Mouse (Mus musculus) liver, embryonic 11.5 days (tissue): ENCODE data around the gene S100a10. TPM values are rescaled to one million over a fixed set of nuclear protein-coding genes. Genes with fewer than 3 reads are reported as not detected.

Source experiments
- ATAC-seq: fragments of 200-750 bp; cut with Nextera tagmentation; replicated peaks from 2 replicates; pipeline ENCODE4 v1.8.0; 2017; ENCODE audit warnings: moderate number of reproducible peaks, mild to moderate bottlenecking, moderate TSS enrichment, moderate library complexity; ENCODE audit not compliant: low FRiP score
- DNase-seq: peaks from one replicate; pipeline ENCODE4 v3.0.0-alpha.2; 2017; ENCODE audit warnings: low spot score
- H3K27ac ChIP-seq: fragments of 300-500 bp; sonication (generic); 2 replicates; pipeline ENCODE4 v1.5.1; 2014; ENCODE audit warnings: mild to moderate bottlenecking, low read depth, low read length, control low read depth
- H3K27me3 ChIP-seq: fragments of 300-500 bp; sonication (generic); replicated peaks from 2 replicates; pipeline ENCODE4 v1.6.1; 2014; ENCODE audit warnings: low read length, mixed read lengths; ENCODE audit not compliant: control insufficient read depth, insufficient read depth
- H3K36me3 ChIP-seq: fragments of 300-500 bp; sonication (generic); 2 replicates; pipeline ENCODE4 v1.6.1; 2014; ENCODE audit warnings: mild to moderate bottlenecking, low read length, moderate library complexity, mixed read lengths; ENCODE audit not compliant: control insufficient read depth, insufficient read depth
- H3K4me1 ChIP-seq: fragments of 300-500 bp; sonication (generic); replicated peaks from 2 replicates; pipeline ENCODE4 v1.6.1; 2014; ENCODE audit warnings: low read length, mixed read lengths; ENCODE audit not compliant: control insufficient read depth, insufficient read depth
- H3K4me2 ChIP-seq: fragments of 300-500 bp; sonication (generic); 2 replicates; pipeline ENCODE4 v1.6.1; 2014; ENCODE audit warnings: mild to moderate bottlenecking, control low read depth, moderate library complexity
- H3K4me3 ChIP-seq: fragments of 300-500 bp; sonication (generic); 2 replicates; pipeline ENCODE4 v1.5.1; 2014; ENCODE audit warnings: low read depth, low read length, control low read depth
- H3K9ac ChIP-seq: fragments of 300-500 bp; sonication (generic); 2 replicates; pipeline ENCODE4 v1.6.1; 2014; ENCODE audit warnings: low read depth, low read length, control low read depth
- H3K9me3 ChIP-seq: fragments of 300-500 bp; sonication (generic); 2 replicates; pipeline ENCODE4 v1.6.1; 2016; ENCODE audit warnings: low read length, inconsistent platforms, mixed read lengths; ENCODE audit not compliant: control insufficient read depth
- WGBS: fragments of 180-500 bp; shearing (Covaris S2); extraction: QIAGEN DNeasy Blood & Tissue Kit; methylation state at CpG from one replicate; pipeline ENCODE4 v1.1.7; 2014; 5-methylcytosine and 5-hydroxymethylcytosine counted together
- polyA plus RNA-seq: library from polyadenylated mRNA; unstranded; fragments of >200 nt; fragmentation: Nextera tagmentation; extraction: Ambion mirVana; gene quantifications from 2 replicates; pipeline ENCODE4 v1.2.1, GENCODE M21; 2014

S100a10 gene
- polyA plus RNA-seq, 1 experiment from 2014 or later: 144 TPM

DNA sequence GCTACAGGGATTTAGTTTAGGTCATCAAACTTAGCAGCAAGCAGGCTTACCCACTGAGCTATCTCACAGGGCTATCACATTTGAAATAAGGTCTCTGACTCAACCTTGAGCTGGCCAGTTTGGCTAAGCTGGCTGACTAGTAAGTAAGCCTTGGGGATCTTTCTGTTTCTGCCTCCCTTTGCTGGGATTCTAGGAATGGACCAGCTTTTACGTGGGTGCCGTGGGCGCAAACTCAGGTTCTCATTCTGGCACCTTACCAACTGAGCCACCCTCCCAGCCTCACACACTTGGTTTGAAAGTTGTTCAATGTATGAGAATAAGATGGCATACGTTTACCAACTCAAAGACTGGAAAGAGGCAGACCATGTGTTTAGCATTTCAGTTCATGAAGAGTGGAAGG is 8.3 kb downstream of the S100a10 start:
- ATAC-seq (no peak), DNase-seq (no peak)
- Histone ChIP-seq H3K9me3 (no peaks in the 10 kb centered on the region), H3K4me1 (no peaks in the 10 kb centered on the region), H3K9ac (no peak overlapping the region), H3K4me3 (no peak overlapping the region), H3K27ac (no peak overlapping the region), H3K36me3 (peaks cover 7% of the 10 kb centered on the region; the same call in 1 of the 2 replicates), H3K27me3 (no peaks in the 10 kb centered on the region), H3K4me2 (no peak overlapping the region)
- 95% methylated on average over 4 of the region's 4 CpGs for WGBS

DNA sequence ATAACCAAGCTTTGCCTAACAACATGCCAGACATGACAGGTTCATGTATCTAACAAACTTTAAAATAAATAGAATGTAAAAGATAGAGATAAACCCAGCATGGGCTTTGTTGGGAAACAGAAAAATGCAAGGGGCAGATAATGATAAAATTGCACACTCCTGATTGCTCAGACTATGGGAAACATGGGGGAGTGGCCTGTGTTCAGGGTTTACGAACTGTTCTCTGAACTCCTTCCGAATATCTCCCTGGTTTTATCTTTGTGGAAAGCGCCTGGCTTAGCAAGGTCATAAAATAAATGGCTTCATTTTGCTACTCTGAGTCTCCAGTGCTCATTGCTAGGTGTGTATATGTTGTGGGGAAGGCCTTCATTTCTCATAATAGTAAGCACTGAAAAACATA is 12.0 kb downstream of the S100a10 start:
- ATAC-seq: no peak
- Histone ChIP-seq H3K27ac (no peak overlapping the region), H3K36me3 (peaks cover 5% of the 10 kb centered on the region; the same call in 1 of the 2 replicates), H3K9ac (no peak overlapping the region), H3K4me3 (no peak overlapping the region), H3K4me1 (no peaks in the 10 kb centered on the region), H3K27me3 (no peaks in the 10 kb centered on the region), H3K9me3 (no peaks in the 10 kb centered on the region), H3K4me2 (no peak overlapping the region)
- 69% methylated on average over 3 of the region's 3 CpGs for WGBS
- DNase-seq: no peak

DNA sequence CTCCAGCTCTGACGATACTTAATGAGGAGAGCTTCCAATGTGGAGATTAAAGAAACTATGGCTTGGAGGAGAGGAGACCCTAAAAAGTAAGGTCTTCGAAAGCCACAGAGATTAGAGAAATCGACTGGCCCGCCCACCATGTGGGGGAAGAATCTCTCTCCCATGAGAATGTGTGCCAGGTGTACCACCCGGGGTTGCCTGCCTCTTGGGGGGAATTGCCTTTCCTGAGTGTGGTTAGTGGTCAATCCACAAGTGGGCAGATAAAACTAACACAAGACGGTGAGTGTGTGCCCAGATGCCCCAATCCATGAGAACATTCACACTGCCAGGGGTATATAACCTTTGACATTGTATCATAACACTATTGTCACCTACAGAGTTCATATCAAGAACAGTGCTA is 12.8 kb downstream of the S100a10 start:
- H3K4me3 ChIP-seq: no peak overlapping the region
- no peak overlapping the region for H3K4me2 ChIP-seq
- H3K9ac ChIP-seq: no peak overlapping the region
- H3K27me3 ChIP-seq: no peaks in the 10 kb centered on the region
- ATAC-seq (no peak), DNase-seq (no peak)
- no peaks in the 10 kb centered on the region for H3K4me1 ChIP-seq
- 79% methylated on average over 6 of the region's 6 CpGs for whole genome bisulfite sequencing
- no peaks in the 10 kb centered on the region for H3K36me3 ChIP-seq
- no peak overlapping the region for H3K27ac ChIP-seq
- H3K9me3 ChIP-seq: no peaks in the 10 kb centered on the region

DNA sequence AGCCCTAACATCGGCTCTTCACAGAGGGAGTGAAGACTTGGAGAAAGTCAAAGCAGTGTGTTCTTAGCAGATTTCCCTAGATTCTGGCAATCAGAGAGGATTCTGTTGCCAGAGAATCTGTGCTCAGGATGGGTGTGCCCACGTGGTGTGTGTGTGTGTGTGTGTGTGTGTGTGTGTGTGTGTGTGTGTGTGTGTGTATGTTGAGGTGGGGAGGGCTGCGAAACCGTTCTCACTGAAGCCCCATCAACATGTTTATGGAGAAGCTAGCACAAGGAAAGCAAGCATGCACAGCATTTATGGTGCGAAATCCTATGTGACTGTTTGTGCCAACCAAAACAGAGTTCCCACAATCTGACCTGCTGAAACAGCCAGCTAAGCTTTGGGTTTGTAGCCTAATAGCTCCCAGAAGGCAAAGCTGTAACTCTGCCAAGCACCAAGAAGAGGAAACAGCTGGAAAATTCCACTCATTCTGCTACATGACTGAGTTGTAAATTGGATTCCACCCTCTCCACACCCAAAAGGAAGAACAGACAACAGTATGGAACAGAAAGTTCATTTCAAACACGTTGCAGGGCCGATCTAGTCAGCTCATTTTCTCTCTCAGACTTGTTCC is 13.7 kb downstream of the S100a10 start:
- no peak for DNase-seq
- ATAC-seq: no peak
- Histone ChIP-seq H3K9me3 (no peaks in the 10 kb centered on the region), H3K27ac (no peak overlapping the region), H3K9ac (no peak overlapping the region), H3K36me3 (no peaks in the 10 kb centered on the region), H3K4me3 (no peak overlapping the region), H3K27me3 (no peaks in the 10 kb centered on the region), H3K4me2 (no peak overlapping the region), H3K4me1 (no peaks in the 10 kb centered on the region)
- WGBS: 75% methylated on average over 7 of the region's 7 CpGs

DNA sequence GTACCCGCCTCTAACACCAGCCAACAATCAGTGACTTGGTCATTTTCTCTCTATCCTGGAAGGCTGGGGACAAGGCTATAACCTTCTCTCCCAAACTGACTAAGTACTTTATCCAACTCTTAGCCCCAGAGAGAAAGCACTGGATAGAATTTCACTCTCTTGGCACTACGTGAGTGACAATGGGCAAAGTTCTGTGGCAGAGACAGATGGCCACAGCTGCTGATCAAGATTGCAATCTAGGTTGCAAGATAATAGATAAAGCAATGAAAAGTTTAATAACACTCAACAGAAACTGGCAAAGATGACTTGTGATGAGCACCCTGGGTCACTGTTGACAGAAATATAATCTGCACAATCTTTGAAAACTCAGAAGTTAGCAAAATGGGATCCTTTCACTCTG is 14.2 kb downstream of the S100a10 start:
- Histone ChIP-seq H3K9me3 (no peaks in the 10 kb centered on the region), H3K27ac (no peak overlapping the region), H3K36me3 (no peaks in the 10 kb centered on the region), H3K27me3 (no peaks in the 10 kb centered on the region), H3K4me1 (no peaks in the 10 kb centered on the region), H3K4me3 (no peak overlapping the region), H3K9ac (no peak overlapping the region), H3K4me2 (no peak overlapping the region)
- ATAC-seq: no peak
- 63% methylated on average over 2 of the region's 2 CpGs for WGBS
- no peak for DNase-seq

DNA sequence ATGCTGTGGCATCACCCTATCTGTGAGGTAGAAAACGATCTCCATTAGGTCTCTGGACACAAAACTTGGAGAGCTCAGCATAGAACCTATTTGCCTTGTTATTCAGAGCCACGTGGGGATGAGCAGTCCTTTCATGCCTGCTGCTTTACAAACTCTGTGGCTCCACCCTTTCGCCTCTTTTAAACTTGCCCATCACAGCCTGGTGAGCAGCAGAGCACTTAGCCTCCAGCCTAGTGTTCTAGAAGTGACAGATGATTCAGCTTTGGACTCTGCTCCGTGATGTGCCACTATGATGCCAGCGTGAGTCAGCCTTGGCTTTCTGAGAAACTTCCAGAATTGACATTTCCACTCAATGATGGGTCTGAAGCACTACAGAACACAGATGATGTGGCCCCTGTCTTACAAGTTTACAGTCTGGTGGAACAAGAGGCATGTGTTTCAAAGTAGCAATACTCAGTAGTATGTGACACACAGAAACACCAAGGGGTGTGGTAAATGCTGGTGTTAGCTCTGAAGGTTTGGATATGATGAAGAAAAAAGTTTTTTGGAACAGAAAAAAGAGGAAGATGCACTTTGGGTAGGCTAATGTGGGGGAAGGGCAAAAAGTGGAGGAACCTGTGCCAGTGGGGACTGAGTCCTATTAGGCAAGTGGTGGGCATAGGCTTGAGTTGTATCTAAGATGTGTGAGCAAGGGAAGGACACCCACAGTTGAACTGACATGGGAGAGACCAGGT is 17.3 kb downstream of the S100a10 start:
- no peaks in the 10 kb centered on the region for H3K36me3 ChIP-seq
- no peak overlapping the region for H3K4me2 ChIP-seq
- WGBS: 70% methylated on average over 5 of the region's 5 CpGs
- no peaks in the 10 kb centered on the region for H3K9me3 ChIP-seq
- H3K27me3 ChIP-seq: no peaks in the 10 kb centered on the region
- H3K4me3 ChIP-seq: no peak overlapping the region
- H3K9ac ChIP-seq: no peak overlapping the region
- DNase-seq (no peak), ATAC-seq (no peak)
- H3K27ac ChIP-seq: no peak overlapping the region
- H3K4me1 ChIP-seq: no peaks in the 10 kb centered on the region

DNA sequence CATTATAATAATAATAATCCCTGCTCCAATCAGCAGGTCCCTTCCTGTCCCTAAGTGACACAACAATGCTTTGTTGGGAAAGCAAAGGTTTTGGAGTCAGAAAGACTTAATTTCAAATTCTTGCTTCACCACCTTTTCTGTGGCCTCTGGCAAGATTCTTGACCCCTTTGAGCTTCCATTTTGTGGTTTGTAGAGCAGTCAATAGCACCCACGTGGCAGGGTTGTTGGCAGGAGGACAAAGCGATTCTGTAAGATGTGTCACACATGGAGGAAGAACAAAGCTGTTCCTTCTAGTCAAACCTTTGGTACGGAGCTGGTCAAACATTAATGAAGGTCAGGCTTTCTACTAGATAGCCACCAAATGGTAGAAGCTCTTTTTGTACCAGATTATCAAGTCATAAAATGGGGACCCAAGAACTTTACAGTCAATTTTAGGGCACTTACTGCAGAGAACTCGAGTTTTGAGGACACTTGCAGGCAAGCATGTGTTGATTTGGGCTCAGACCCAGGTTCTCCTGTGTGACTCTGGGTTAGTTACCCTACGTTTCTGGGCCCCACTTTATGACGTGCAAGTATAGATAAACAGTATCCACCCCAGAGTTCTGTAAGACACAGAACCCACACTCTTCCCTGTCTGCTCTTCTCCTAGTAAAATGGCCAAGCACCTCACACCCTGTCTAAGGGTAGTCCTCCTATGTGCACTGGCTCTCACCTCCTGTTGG is 24.6 kb downstream of the S100a10 start:
- ATAC-seq (no peak), DNase-seq (no peak)
- H3K4me1 ChIP-seq: no peaks in the 10 kb centered on the region
- no peak overlapping the region for H3K4me3 ChIP-seq
- H3K36me3 ChIP-seq: no peaks in the 10 kb centered on the region
- no peaks in the 10 kb centered on the region for H3K9me3 ChIP-seq
- H3K4me2 ChIP-seq: no peak overlapping the region
- no peaks in the 10 kb centered on the region for H3K27me3 ChIP-seq
- 67% methylated on average over 6 of the region's 6 CpGs for WGBS
- no peak overlapping the region for H3K9ac ChIP-seq
- no peak overlapping the region for H3K27ac ChIP-seq

DNA sequence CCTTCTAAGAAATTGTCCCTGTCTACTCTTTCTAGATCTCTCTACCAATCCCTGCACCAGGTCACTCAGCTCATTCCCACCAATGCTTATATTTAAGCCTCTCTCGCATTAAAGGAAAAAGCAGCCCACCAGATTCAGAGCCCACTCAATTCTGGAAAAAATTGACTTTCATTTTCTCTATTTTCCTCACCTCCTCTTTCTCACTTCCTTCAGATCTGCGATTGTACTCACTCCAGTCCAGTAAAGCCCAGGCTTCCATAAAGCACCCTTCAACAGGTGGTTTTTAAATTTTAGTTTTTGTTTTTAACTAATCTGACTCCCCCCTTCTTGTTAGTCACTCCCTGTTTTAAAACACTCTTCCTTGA is 25.1 kb downstream of the S100a10 start:
- 81% methylated on average over 2 of the region's 2 CpGs for WGBS
- no peaks in the 10 kb centered on the region for H3K9me3 ChIP-seq

More for the DNA sequence above, 25.1 kb downstream of the S100a10 start:
- ATAC-seq (no peak), DNase-seq (no peak)
- H3K27ac ChIP-seq: no peak overlapping the region
- H3K27me3 ChIP-seq: no peaks in the 10 kb centered on the region
- no peak overlapping the region for H3K9ac ChIP-seq
- no peaks in the 10 kb centered on the region for H3K4me1 ChIP-seq
- H3K4me2 ChIP-seq: no peak overlapping the region
- no peak overlapping the region for H3K4me3 ChIP-seq
- no peaks in the 10 kb centered on the region for H3K36me3 ChIP-seq
